Mouse (Mus musculus): Measurements from ENCODE around the gene Ganab. TPM values are rescaled to one million over a fixed set of nuclear protein-coding genes. Genes with fewer than 3 reads are reported as not detected.

Gene Ganab
- polyA plus RNA-seq, 1 experiment from 2014 or later, result 95.7 TPM

GRCm38 (mm10) chr19:8950190-8950589 is 52.3 kb downstream of the Ganab start:
- no peak overlapping the region for H3K4me3 ChIP-seq (ENCODE audit: low read length)
- peaks cover 9% of the 10 kb centered on the region for H3K4me1 ChIP-seq (ENCODE audit: control insufficient read depth, insufficient read depth, low read length)
- H3K27me3 ChIP-seq (replicated peaks; ENCODE audit: control insufficient read depth, insufficient read depth, low read length), result no peaks in the 10 kb centered on the region
- 91% methylated on average over 5 of the region's 5 CpGs for WGBS
- no peak for ATAC-seq
- H3K27ac ChIP-seq (ENCODE audit: low read length), result no peak overlapping the region
- H3K36me3 ChIP-seq (ENCODE audit: control insufficient read depth, insufficient read depth, low read length), result peaks cover 27% of the 10 kb centered on the region
- no peaks in the 10 kb centered on the region for H3K9me3 ChIP-seq (ENCODE audit: control insufficient read depth, low read length)
- H3K4me2 ChIP-seq (ENCODE audit: low read depth, low read length), result no peak overlapping the region
- no peak overlapping the region for H3K9ac ChIP-seq (ENCODE audit: low read depth, low read length)

- 88% methylated on average over 9 of the region's 9 CpGs for WGBS
- Histone ChIP-seq H3K27ac (ENCODE audit: low read length) (no peak overlapping the region; the same call in 1 of the 2 replicates), H3K4me1 (ENCODE audit: control insufficient read depth, insufficient read depth, low read length) (peaks cover 9% of the 10 kb centered on the region), H3K9ac (ENCODE audit: low read depth, low read length) (no peak overlapping the region), H3K27me3 (replicated peaks; ENCODE audit: control insufficient read depth, insufficient read depth, low read length) (no peaks in the 10 kb centered on the region), H3K9me3 (ENCODE audit: control insufficient read depth, low read length) (no peaks in the 10 kb centered on the region), H3K4me3 (ENCODE audit: low read length) (no peak overlapping the region), H3K36me3 (ENCODE audit: control insufficient read depth, insufficient read depth, low read length) (peaks cover 18% of the 10 kb centered on the region), H3K4me2 (ENCODE audit: low read depth, low read length) (no peak overlapping the region)
- ATAC-seq, result no peak
These were observed 54.4 kb downstream of the Ganab start for GRCm38 (mm10) chr19:8952241-8952640.

- Histone ChIP-seq H3K4me2 (ENCODE audit: low read depth, low read length) (peak within 1 kb of the TSS; percentile 84), H3K36me3 (ENCODE audit: control insufficient read depth, insufficient read depth, low read length) (peaks cover 7% of the 10 kb centered on the region), H3K4me3 (ENCODE audit: low read length) (peak within 1 kb of the TSS; percentile 75), H3K27ac (ENCODE audit: low read length) (peak within 1 kb of the TSS; percentile 82), H3K4me1 (ENCODE audit: control insufficient read depth, insufficient read depth, low read length) (peaks cover 9% of the 10 kb centered on the region), H3K9ac (ENCODE audit: low read depth, low read length) (peak within 1 kb of the TSS; percentile 82), H3K9me3 (ENCODE audit: control insufficient read depth, low read length) (no peaks in the 10 kb centered on the region), H3K27me3 (replicated peaks; ENCODE audit: control insufficient read depth, insufficient read depth, low read length) (no peaks in the 10 kb centered on the region)
- 3% methylated on average over 46 of the region's 46 CpGs for WGBS
- ATAC-seq, result peak; percentile 96
These were observed 55.5 kb downstream of the Ganab start, which contains the start of gene Tut1 for GRCm38 (mm10) chr19:8953135-8954039. Tut1 (plus strand) TSS chr19:8953847.

- H3K36me3 ChIP-seq (ENCODE audit: control insufficient read depth, insufficient read depth, low read length), result peaks cover 7% of the 10 kb centered on the region
- WGBS, result 11% methylated on average over 9 of the region's 9 CpGs
These were observed 56.3 kb downstream of the Ganab start for GRCm38 (mm10) chr19:8954171-8954570.

GRCm38 (mm10) chr19:8962256-8962655 is 64.4 kb downstream of the Ganab start:
- Histone ChIP-seq H3K9me3 (ENCODE audit: control insufficient read depth, low read length) (no peaks in the 10 kb centered on the region), H3K27ac (ENCODE audit: low read length) (no peak overlapping the region), H3K4me2 (ENCODE audit: low read depth, low read length) (no peak overlapping the region), H3K4me3 (ENCODE audit: low read length) (no peak overlapping the region), H3K27me3 (replicated peaks; ENCODE audit: control insufficient read depth, insufficient read depth, low read length) (no peaks in the 10 kb centered on the region), H3K36me3 (ENCODE audit: control insufficient read depth, insufficient read depth, low read length) (peaks cover 13% of the 10 kb centered on the region), H3K9ac (ENCODE audit: low read depth, low read length) (no peak overlapping the region), H3K4me1 (ENCODE audit: control insufficient read depth, insufficient read depth, low read length) (peaks cover 7% of the 10 kb centered on the region)
- ATAC-seq, result no peak
- 82% methylated on average over 2 of the region's 2 CpGs for WGBS

More at GRCm38 (mm10) chr19:8954171-8954570, 56.3 kb downstream of the Ganab start:
- Histone ChIP-seq H3K9me3 (ENCODE audit: control insufficient read depth, low read length) (no peaks in the 10 kb centered on the region), H3K4me2 (ENCODE audit: low read depth, low read length) (peak overlapping the region; percentile 84), H3K27ac (ENCODE audit: low read length) (peak overlapping the region; percentile 82), H3K9ac (ENCODE audit: low read depth, low read length) (peak overlapping the region; percentile 82), H3K4me1 (ENCODE audit: control insufficient read depth, insufficient read depth, low read length) (peaks cover 9% of the 10 kb centered on the region), H3K27me3 (replicated peaks; ENCODE audit: control insufficient read depth, insufficient read depth, low read length) (no peaks in the 10 kb centered on the region), H3K4me3 (ENCODE audit: low read length) (peak overlapping the region; percentile 75)
- ATAC-seq, result no peak

- H3K36me3 ChIP-seq (ENCODE audit: control insufficient read depth, insufficient read depth, low read length), result peaks cover 16% of the 10 kb centered on the region
- H3K4me2 ChIP-seq (ENCODE audit: low read depth, low read length), result no peak overlapping the region
- no peak overlapping the region; the same call in 1 of the 2 replicates for H3K4me3 ChIP-seq (ENCODE audit: low read length)
- H3K27me3 ChIP-seq (replicated peaks; ENCODE audit: control insufficient read depth, insufficient read depth, low read length), result no peaks in the 10 kb centered on the region
- peak overlapping the region; percentile 74; the same call in 1 of the 2 replicates for H3K9ac ChIP-seq (ENCODE audit: low read depth, low read length)
- H3K9me3 ChIP-seq (ENCODE audit: control insufficient read depth, low read length), result no peaks in the 10 kb centered on the region
- H3K4me1 ChIP-seq (ENCODE audit: control insufficient read depth, insufficient read depth, low read length), result peaks cover 12% of the 10 kb centered on the region
- WGBS, result 84% methylated on average over 11 of the region's 11 CpGs
- H3K27ac ChIP-seq (ENCODE audit: low read length), result peak overlapping the region; percentile 96; the same call in 1 of the 2 replicates
- no peak for ATAC-seq
These were observed 67.2 kb downstream of the Ganab start for GRCm38 (mm10) chr19:8965075-8965474.

- H3K4me2 ChIP-seq (ENCODE audit: low read depth, low read length), result peak overlapping the region; percentile 73
- peak overlapping the region; percentile 74 for H3K9ac ChIP-seq (ENCODE audit: low read depth, low read length)
- peaks cover 12% of the 10 kb centered on the region for H3K4me1 ChIP-seq (ENCODE audit: control insufficient read depth, insufficient read depth, low read length)
- H3K27ac ChIP-seq (ENCODE audit: low read length), result peak overlapping the region; percentile 96
- peak overlapping the region; percentile 63 for H3K4me3 ChIP-seq (ENCODE audit: low read length)
- H3K27me3 ChIP-seq (replicated peaks; ENCODE audit: control insufficient read depth, insufficient read depth, low read length), result no peaks in the 10 kb centered on the region
- no peaks in the 10 kb centered on the region for H3K9me3 ChIP-seq (ENCODE audit: control insufficient read depth, low read length)
- no peak for ATAC-seq
- 70% methylated on average over 8 of the region's 8 CpGs for WGBS
- peaks cover 22% of the 10 kb centered on the region for H3K36me3 ChIP-seq (ENCODE audit: control insufficient read depth, insufficient read depth, low read length)
These were observed 67.9 kb downstream of the Ganab start for GRCm38 (mm10) chr19:8965771-8966170.

GRCm38 (mm10) chr19:8966198-8966589 is 68.3 kb downstream of the Ganab start:
- Histone ChIP-seq H3K4me1 (ENCODE audit: control insufficient read depth, insufficient read depth, low read length) (peaks cover 12% of the 10 kb centered on the region), H3K9ac (ENCODE audit: low read depth, low read length) (peak overlapping the region; percentile 74), H3K27ac (ENCODE audit: low read length) (peak overlapping the region; percentile 96), H3K27me3 (replicated peaks; ENCODE audit: control insufficient read depth, insufficient read depth, low read length) (no peaks in the 10 kb centered on the region), H3K4me3 (ENCODE audit: low read length) (peak overlapping the region; percentile 63), H3K4me2 (ENCODE audit: low read depth, low read length) (peak overlapping the region; percentile 73), H3K9me3 (ENCODE audit: control insufficient read depth, low read length) (no peaks in the 10 kb centered on the region), H3K36me3 (ENCODE audit: control insufficient read depth, insufficient read depth, low read length) (peaks cover 26% of the 10 kb centered on the region)
- ATAC-seq, result peak; percentile 36
- WGBS, result 25% methylated on average over 5 of the region's 5 CpGs
